In genomic region chr17:63223675-63224074, GRCm38 (mm10) we compare ENCODE assay signal across 28 mouse cellular contexts.
A peak's percentile ranks its signal among the peaks of the same experiment; 100 is the strongest.
DNase-seq lines count a peak whose midpoint lies in the region; ATAC-seq and TF ChIP-seq lines count a peak whose summit lies in the region.
"Had no signal": no experiment of that assay in that cellular context is flagged by ENCODE, and none has a peak within 500 bp of the region (broad histone marks: within the 10 kb centered on the region; RNA-seq: fewer than 3 reads in every experiment).

No protein-coding gene starts in this region.

- no peak for TF ChIP-seq CTCF in lung, adult 2 months (IDR thresholded peaks at IDR 0.05; ENCODE audit: insufficient read depth, low read length)

- peak; percentile 50 for DNase-seq in heart, adult 11 months
- peak; percentile 15 to 41 for DNase-seq in lung, adult 18-20 months
- no peak for DNase-seq in lung, adult 2 months
- DNase-seq in lung, postnatal 25 days (ENCODE audit: low spot score): peak; percentile 31
- no peak for DNase-seq in forebrain, embryonic 11.5 days (ENCODE audit: low spot score)
- DNase-seq: adrenal gland, adult 8-10 months; adrenal gland, postnatal 25 days; cerebellum, adult 11-12 months; cerebellum, adult 8-10 months; cerebellum, postnatal 10 days; cerebellum, postnatal 36 days; embryo, embryonic 11 days; gastrocnemius, postnatal 10 days; gastrocnemius, postnatal 36 days; heart, postnatal 10 days; heart, postnatal 36 days had no signal

- no peaks in the 10 kb centered on the region for H3K36me3 ChIP-seq in heart, embryonic 11.5 days (ENCODE audit: control insufficient read depth, insufficient read depth, low read length)
- no peaks in the 10 kb centered on the region for H3K36me3 ChIP-seq in forebrain, embryonic 11.5 days (ENCODE audit: control insufficient read depth, insufficient read depth, low read length)
- H3K36me3 ChIP-seq: embryonic facial prominence, embryonic 10.5 days; embryonic facial prominence, embryonic 13.5 days; heart, embryonic 12.5 days; heart, embryonic 15.5 days; hindbrain, embryonic 10.5 days; hindbrain, embryonic 13.5 days had no signal

- H3K4me1 ChIP-seq in heart, embryonic 11.5 days (ENCODE audit: control insufficient read depth, insufficient read depth, low read length): no peaks in the 10 kb centered on the region
- peaks cover 4% of the 10 kb centered on the region; the same call in 1 of the 2 replicates for H3K4me1 ChIP-seq in lung, adult 2 months (ENCODE audit: control insufficient read depth, insufficient read depth, low read length)
- H3K4me1 ChIP-seq in forebrain, embryonic 11.5 days (replicated peaks; ENCODE audit: control insufficient read depth, insufficient read depth, low read length): peaks cover 3% of the 10 kb centered on the region; the same call in 1 of the 2 replicates
- H3K4me1 ChIP-seq: forebrain, embryonic 13.5 days; heart, embryonic 12.5 days; heart, embryonic 15.5 days had no signal

- no peak overlapping the region for H3K4me2 ChIP-seq in heart, embryonic 11.5 days
- no peak overlapping the region for H3K4me2 ChIP-seq in forebrain, embryonic 11.5 days (ENCODE audit: low read depth, low read length, severe bottlenecking)
- H3K4me2 ChIP-seq: embryonic facial prominence, embryonic 13.5 days; forebrain, embryonic 13.5 days; heart, embryonic 12.5 days; heart, embryonic 15.5 days; hindbrain, embryonic 13.5 days had no signal

- H3K9ac ChIP-seq in heart, embryonic 11.5 days (ENCODE audit: low read depth, low read length): no peak overlapping the region
- H3K9ac ChIP-seq in forebrain, embryonic 11.5 days (ENCODE audit: low read length): no peak overlapping the region
- H3K9ac ChIP-seq: embryonic facial prominence, embryonic 13.5 days; forebrain, embryonic 13.5 days; heart, embryonic 12.5 days; heart, embryonic 15.5 days; hindbrain, embryonic 13.5 days had no signal

- H3K27me3 ChIP-seq in heart, embryonic 11.5 days (ENCODE audit: control insufficient read depth, insufficient read depth, low read length): no peaks in the 10 kb centered on the region
- no peaks in the 10 kb centered on the region for H3K27me3 ChIP-seq in forebrain, embryonic 11.5 days (ENCODE audit: control insufficient read depth, insufficient read depth, low read length)
- H3K27me3 ChIP-seq: embryonic facial prominence, embryonic 13.5 days; forebrain, embryonic 13.5 days; heart, embryonic 12.5 days; heart, embryonic 15.5 days; hindbrain, embryonic 13.5 days had no signal

- ATAC-seq in heart, embryonic 11.5 days (replicated peaks; ENCODE audit: insufficient number of reproducible peaks, low FRiP score, low TSS enrichment): no peak
- no peak for ATAC-seq in forebrain, embryonic 11.5 days (replicated peaks; ENCODE audit: low FRiP score)
- ATAC-seq: activated CD4-positive, CD25-positive, alpha-beta regulatory T cell, adult 4 months; forebrain, embryonic 13.5 days; forebrain, embryonic 16.5 days; hindbrain, embryonic 16.5 days had no signal

- no peak overlapping the region for H3K27ac ChIP-seq in heart, embryonic 11.5 days (ENCODE audit: low read depth, low read length)
- H3K27ac ChIP-seq in forebrain, embryonic 11.5 days (ENCODE audit: low read depth, low read length): no peak overlapping the region
- H3K27ac ChIP-seq: embryonic facial prominence, embryonic 10.5 days; embryonic facial prominence, embryonic 13.5 days; forebrain, embryonic 13.5 days; heart, embryonic 15.5 days; hindbrain, embryonic 10.5 days; hindbrain, embryonic 13.5 days had no signal

- 54% methylated on average over 4 of the region's 4 CpGs for WGBS in heart, embryonic 11.5 days (ENCODE audit: insufficient replicate concordance)
- WGBS in lung, adult 2 months: 75% methylated on average over 4 of the region's 4 CpGs
- WGBS in forebrain, embryonic 11.5 days: 55% methylated on average over 4 of the region's 4 CpGs

- no peaks in the 10 kb centered on the region for H3K9me3 ChIP-seq in heart, embryonic 11.5 days (replicated peaks; ENCODE audit: control insufficient read depth, low read length)
- H3K9me3 ChIP-seq in forebrain, embryonic 11.5 days (ENCODE audit: control insufficient read depth, low read length): no peaks in the 10 kb centered on the region
- H3K9me3 ChIP-seq: embryonic facial prominence, embryonic 10.5 days; embryonic facial prominence, embryonic 13.5 days; forebrain, embryonic 13.5 days; heart, embryonic 12.5 days; heart, embryonic 15.5 days; hindbrain, embryonic 10.5 days; hindbrain, embryonic 13.5 days had no signal

- no peak for TF ChIP-seq POLR2A in lung, adult 2 months (IDR thresholded peaks at IDR 0.05; ENCODE audit: borderline replicate concordance, extremely low read depth, low read depth, low read length)

- no peak overlapping the region for H3K4me3 ChIP-seq in heart, embryonic 11.5 days (ENCODE audit: low read depth, low read length)
- H3K4me3 ChIP-seq in lung, adult 2 months (replicated peaks; ENCODE audit: extremely low read depth, low read depth, low read length): no peak overlapping the region
- H3K4me3 ChIP-seq in forebrain, embryonic 11.5 days (ENCODE audit: low read depth, low read length): no peak overlapping the region
- H3K4me3 ChIP-seq: embryonic facial prominence, embryonic 10.5 days; embryonic facial prominence, embryonic 13.5 days; erythroblast, embryonic 14.5 days; forebrain, embryonic 13.5 days; heart, embryonic 12.5 days; heart, embryonic 15.5 days; hindbrain, embryonic 10.5 days; hindbrain, embryonic 13.5 days had no signal

Comparison
In these comparisons a context has a peak if more than half of its experiments do, and no peak if none do; other contexts are left out.
1. DNase-seq: peak in heart, adult 11 months (single experiment), lung, adult 18-20 months (2 of 2) and lung, postnatal 25 days (single experiment); none in lung, adult 2 months (single experiment) and forebrain, embryonic 11.5 days (single experiment).